In the genomic region with DNA sequence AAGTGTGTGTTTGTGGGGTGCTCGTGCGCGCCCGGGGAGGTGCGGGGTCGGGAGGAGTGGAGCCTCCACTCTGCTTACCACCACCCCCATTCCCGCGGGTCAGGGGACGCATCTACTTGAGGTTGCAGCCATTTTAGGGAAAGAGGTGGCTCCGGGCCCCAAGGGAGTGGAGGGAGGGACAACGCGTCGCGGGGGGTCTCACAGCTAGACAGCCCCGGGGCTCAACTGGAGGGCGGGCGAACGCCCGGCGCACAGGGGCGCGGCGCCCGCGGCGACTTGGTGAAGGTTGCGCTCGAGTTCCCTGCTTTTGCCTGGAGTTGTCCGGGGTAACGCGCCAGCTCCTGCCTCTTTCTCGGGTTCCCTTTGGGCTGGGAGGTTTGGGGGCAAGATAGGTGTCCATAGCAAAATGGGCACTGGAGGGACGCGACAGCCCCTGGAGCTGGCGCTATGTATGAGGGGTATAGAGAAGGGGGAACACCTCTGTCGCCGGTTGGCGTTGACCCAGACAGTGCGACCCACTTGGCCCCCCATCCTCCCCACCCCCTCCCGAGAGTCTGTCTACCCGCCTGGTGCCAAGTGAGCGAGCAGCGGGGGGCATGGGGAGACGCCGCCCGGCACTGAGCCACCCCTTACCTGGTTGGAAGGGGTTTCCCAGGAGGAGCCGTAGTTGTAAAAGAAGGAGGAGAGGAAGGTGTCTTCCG, we compare ENCODE assay signal across 8 mouse cellular contexts.
DNase-seq lines count a peak whose midpoint lies in the region; ATAC-seq lines count a peak whose summit lies in the region.

No protein-coding gene starts in this region.

- under 1% methylated on average over 48 of the region's 48 CpGs for WGBS in neural tube, embryonic 14.5 days

- intact Hi-C loops in left cerebral cortex, postnatal 36 days (cut with DNase I): loop anchor here (5.0 to 10.0 kb wide), 3 partner anchors 277 to 710 kb away; no protein-coding TSS in a partner anchor

- H3K4me3 ChIP-seq in neural tube, embryonic 14.5 days (ENCODE audit: low read depth, low read length): peak overlapping the region; percentile 64

- peak overlapping the region; percentile 62 for H3K27ac ChIP-seq in neural tube, embryonic 14.5 days (ENCODE audit: low read depth, low read length)

- no peak for ATAC-seq in CD4-positive, CD25-positive, alpha-beta regulatory T cell, adult 4 months
- ATAC-seq in neural tube, embryonic 14.5 days (ENCODE audit: low read depth): peak; percentile 10
- ATAC-seq in granulocyte monocyte progenitor cell, adult 5-6 weeks (replicated peaks; ENCODE audit: poor library complexity, severe bottlenecking): no peak

- H3K36me3 ChIP-seq in neural tube, embryonic 14.5 days (ENCODE audit: control insufficient read depth, insufficient read depth, low read length): no peaks in the 10 kb centered on the region

- DNase-seq in CD4-positive, CD25-positive, alpha-beta regulatory T cell, adult 2 months (ENCODE audit: low read depth, low spot score): peak; percentile 20
- DNase-seq in thymus, postnatal 4 days: peak; percentile 36
- no peak for DNase-seq in thymus, postnatal 0 days (ENCODE audit: low spot score)
- DNase-seq in heart, postnatal 4 days: peak; percentile 22
- DNase-seq in left cerebral cortex, postnatal 36 days (ENCODE audit: low spot score in 2 of 2): peak; percentile 45 to 52

- H3K9ac ChIP-seq in neural tube, embryonic 14.5 days (replicated peaks; ENCODE audit: low read depth, low read length): peak overlapping the region; percentile 63

- H3K4me1 ChIP-seq in neural tube, embryonic 14.5 days (ENCODE audit: control insufficient read depth, insufficient read depth, low read length): peaks cover 4% of the 10 kb centered on the region; the same call in 1 of the 2 replicates

- peak overlapping the region; percentile 100 for H3K4me2 ChIP-seq in neural tube, embryonic 14.5 days (ENCODE audit: low read depth, low read length)

- H3K9me3 ChIP-seq in neural tube, embryonic 14.5 days (ENCODE audit: control insufficient read depth, low read length): no peaks in the 10 kb centered on the region

- peaks cover 9% of the 10 kb centered on the region; the same call in 1 of the 2 replicates for H3K27me3 ChIP-seq in neural tube, embryonic 14.5 days (ENCODE audit: control insufficient read depth, insufficient read depth, low read length)
